Mouse (Mus musculus) lung, adult 2 months (tissue): ENCODE measurements around the gene BC055324. TPM values are rescaled to one million over a fixed set of nuclear protein-coding genes. Genes with fewer than 3 reads are reported as not detected.

Experiments
- DNase-seq: peaks from one replicate; pipeline ENCODE4 v3.0.0; 2022
- H3K4me1 ChIP-seq: fragments of 200-500 bp; 2 replicates; pipeline ENCODE4 v1.6.1; 2011; ENCODE audit warnings: low read length; ENCODE audit not compliant: control insufficient read depth, insufficient read depth
- H3K4me3 ChIP-seq: fragments of 200-500 bp; replicated peaks from 2 replicates; pipeline ENCODE3; 2011; ENCODE audit warnings: low read depth, mild to moderate bottlenecking, control low read depth, low read length; ENCODE audit errors: extremely low read depth
- CTCF ChIP-seq: fragments of 200-500 bp; IDR thresholded peaks from 2 replicates; pipeline ENCODE4 v1.5.1; 2011; ENCODE audit warnings: mild to moderate bottlenecking, low read length, control low read depth; ENCODE audit not compliant: insufficient read depth
- POLR2A ChIP-seq: fragments of 200-500 bp; IDR thresholded peaks from 2 replicates; pipeline ENCODE4 v1.6.1; 2011; ENCODE audit warnings: low read depth, mild to moderate bottlenecking, control low read depth, low read length, borderline replicate concordance; ENCODE audit errors: extremely low read depth
- WGBS: fragments of 180-500 bp; shearing (Covaris S2); methylation state at CpG from one replicate; pipeline ENCODE4 v1.1.7; 2018; 5-methylcytosine and 5-hydroxymethylcytosine counted together
- polyA plus RNA-seq: library from polyadenylated mRNA; depleted of rRNA; stranded (reverse); fragments of >200 nt; gene quantifications from 2 replicates; pipeline ENCODE4 v1.2.3, GENCODE M21; 2012

The BC055324 gene
- polyA plus RNA-seq, 1 experiment = 0.67 TPM

DNA sequence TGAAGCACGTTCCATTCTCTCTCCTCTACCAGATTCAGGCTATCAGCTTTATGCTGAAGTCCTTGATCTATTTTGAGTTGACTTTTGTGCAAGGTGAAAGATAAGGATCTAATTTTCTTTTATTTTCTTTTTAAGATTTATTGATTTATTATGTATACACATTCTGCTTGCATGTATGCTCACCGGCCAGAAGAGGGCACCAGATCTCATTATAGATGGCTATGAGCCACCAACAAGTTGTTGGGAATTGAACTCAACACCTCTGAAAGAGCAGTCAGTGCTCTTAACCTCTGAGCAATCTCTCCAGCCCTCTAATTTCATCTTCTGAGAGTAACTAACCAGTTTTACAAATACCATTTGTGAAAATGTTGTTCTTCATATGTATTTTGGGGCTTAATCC lies 14.6 kb upstream of the BC055324 start:
- Histone ChIP-seq H3K4me1 (no peaks in the 10 kb centered on the region), H3K4me3 (no peak overlapping the region)
- no peak for DNase-seq
- 45% methylated on average over 2 of the region's 2 CpGs for WGBS
- TF ChIP-seq POLR2A (no peak), CTCF (0 out of 2 replicates have a peak, but pooled peaks have one; percentile 14)

- 70% methylated on average over 3 of the region's 3 CpGs for WGBS
- TF ChIP-seq CTCF (no peak), POLR2A (no peak)
- Histone ChIP-seq H3K4me1 (no peaks in the 10 kb centered on the region), H3K4me3 (no peak overlapping the region)
- DNase-seq = no peak
These were observed 9.7 kb upstream of the BC055324 start for GRCm38 (mm10) chr1:164004311-164004710.

DNA sequence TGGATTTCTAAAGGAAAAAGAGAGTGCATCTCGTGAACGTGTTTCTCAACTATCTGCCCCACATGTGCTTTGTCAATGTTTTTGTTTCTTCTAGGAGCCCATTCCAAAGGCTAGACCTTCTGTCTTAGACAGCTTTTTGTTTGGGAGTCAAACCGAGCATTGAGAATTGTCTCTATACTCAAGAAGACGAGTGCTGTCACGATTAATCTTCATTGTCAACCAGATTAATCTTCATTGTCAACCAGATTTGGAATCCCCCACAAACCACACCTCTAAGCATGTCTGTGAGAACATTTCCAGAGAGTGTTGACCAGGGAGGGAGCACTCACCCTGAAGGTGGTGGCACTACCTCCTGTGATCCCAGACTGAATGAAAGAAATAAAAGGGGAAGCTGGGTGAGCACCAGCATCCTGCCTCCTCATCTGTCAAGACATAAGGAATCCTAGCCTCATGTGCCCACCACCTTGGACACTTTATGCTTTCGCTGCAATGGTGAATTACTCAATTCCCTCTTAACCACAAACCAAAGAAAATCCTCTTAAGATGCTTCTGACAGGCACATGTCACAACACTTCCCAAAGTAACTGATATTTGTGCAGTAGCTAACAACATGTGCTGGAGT lies 7.3 kb upstream of the BC055324 start:
- Histone ChIP-seq H3K4me1 (no peaks in the 10 kb centered on the region), H3K4me3 (no peak overlapping the region)
- WGBS = 73% methylated on average over 6 of the region's 6 CpGs
- TF ChIP-seq POLR2A (no peak), CTCF (no peak)
- DNase-seq = no peak

- TF ChIP-seq CTCF = no peak
- TF ChIP-seq POLR2A = no peak
- no peak for DNase-seq
- H3K4me3 ChIP-seq = no peak overlapping the region
- no peaks in the 10 kb centered on the region; the same call in 1 of the 2 replicates for H3K4me1 ChIP-seq
- 90% methylated on average over 1 of the region's 2 CpGs for WGBS
These were observed 965 bp upstream of the BC055324 start for GRCm38 (mm10) chr1:163995609-163995913.

GRCm38 (mm10) chr1:163994173-163994720 lies 349 bp downstream of the BC055324 start:
- TF ChIP-seq POLR2A = no peak
- TF ChIP-seq CTCF = no peak
- under 1% methylated on average over 38 of the region's 38 CpGs for WGBS
- no peaks in the 10 kb centered on the region; the same call in 1 of the 2 replicates for H3K4me1 ChIP-seq
- no peak for DNase-seq
- peak overlapping the region; percentile 96 for H3K4me3 ChIP-seq

- Histone ChIP-seq H3K4me3 (no peak overlapping the region), H3K4me1 (no peaks in the 10 kb centered on the region; the same call in 1 of the 2 replicates)
- WGBS = 78% methylated on average over 4 of the region's 4 CpGs
- TF ChIP-seq CTCF = no peak
- DNase-seq = no peak
These were observed 2.2 kb downstream of the BC055324 start for GRCm38 (mm10) chr1:163992371-163992770.

DNA sequence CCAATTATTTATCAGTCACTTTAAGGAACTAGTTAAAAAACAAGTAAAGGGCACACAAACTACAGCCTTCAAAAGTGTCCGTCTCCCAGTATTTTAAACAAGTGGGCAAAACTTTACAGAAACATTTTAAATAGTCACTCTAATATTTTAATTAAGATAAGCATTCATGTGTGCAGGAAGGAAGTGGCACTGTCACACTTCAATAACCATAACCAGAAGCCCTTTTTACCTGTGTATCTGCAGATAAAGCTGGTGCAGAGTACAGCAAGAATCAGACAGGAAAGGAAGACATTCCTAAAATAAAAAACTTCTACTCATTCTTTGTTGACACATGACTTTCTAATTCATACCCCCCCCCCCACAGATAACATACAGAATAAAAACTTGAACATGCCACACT lies 18.1 kb downstream of the BC055324 start:
- WGBS = 83% methylated on average over 1 of the region's 1 CpGs
- no peak overlapping the region for H3K4me3 ChIP-seq
- no peak for DNase-seq
- no peaks in the 10 kb centered on the region for H3K4me1 ChIP-seq
- TF ChIP-seq CTCF = no peak
- no peak for TF ChIP-seq POLR2A

DNA sequence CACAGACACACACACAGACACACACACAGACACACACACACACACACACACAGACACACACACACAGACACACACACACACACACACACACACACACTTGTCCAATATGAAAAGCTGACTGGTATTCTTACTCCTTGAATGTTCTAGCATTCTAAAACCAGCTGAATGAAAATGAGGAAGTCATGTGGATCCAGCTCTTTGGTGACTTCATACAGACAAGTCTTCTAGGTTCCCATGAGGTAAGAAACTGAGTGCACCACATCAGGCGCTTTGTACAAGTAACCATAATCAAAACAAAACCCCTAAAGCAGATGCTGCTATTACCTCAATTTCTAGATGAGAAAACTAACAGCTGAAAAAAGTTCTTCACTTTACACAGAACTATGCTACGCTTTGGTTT lies 19.5 kb downstream of the BC055324 start:
- TF ChIP-seq CTCF (no peak), POLR2A (no peak)
- no peaks in the 10 kb centered on the region for H3K4me1 ChIP-seq
- no peak for DNase-seq
- 92% methylated on average over 2 of the region's 2 CpGs for WGBS
- H3K4me3 ChIP-seq = no peak overlapping the region

GRCm38 (mm10) chr1:163974471-163974870 lies 20.1 kb downstream of the BC055324 start:
- no peak for DNase-seq
- TF ChIP-seq CTCF (no peak), POLR2A (no peak)
- 63% methylated on average over 1 of the region's 1 CpGs for WGBS

GRCm38 (mm10) chr1:163964008-163964689 lies 30.4 kb downstream of the BC055324 start:
- 81% methylated on average over 10 of the region's 10 CpGs for WGBS
- TF ChIP-seq CTCF (no peak), POLR2A (no peak)
- Histone ChIP-seq H3K4me3 (no peak overlapping the region), H3K4me1 (no peaks in the 10 kb centered on the region)
- no peak for DNase-seq

More at GRCm38 (mm10) chr1:163974471-163974870, 20.1 kb downstream of the BC055324 start:
- Histone ChIP-seq H3K4me1 (no peaks in the 10 kb centered on the region), H3K4me3 (no peak overlapping the region)
